Mouse (Mus musculus): ENCODE data around the gene Casp8ap2.

Casp8ap2 gene

DNA sequence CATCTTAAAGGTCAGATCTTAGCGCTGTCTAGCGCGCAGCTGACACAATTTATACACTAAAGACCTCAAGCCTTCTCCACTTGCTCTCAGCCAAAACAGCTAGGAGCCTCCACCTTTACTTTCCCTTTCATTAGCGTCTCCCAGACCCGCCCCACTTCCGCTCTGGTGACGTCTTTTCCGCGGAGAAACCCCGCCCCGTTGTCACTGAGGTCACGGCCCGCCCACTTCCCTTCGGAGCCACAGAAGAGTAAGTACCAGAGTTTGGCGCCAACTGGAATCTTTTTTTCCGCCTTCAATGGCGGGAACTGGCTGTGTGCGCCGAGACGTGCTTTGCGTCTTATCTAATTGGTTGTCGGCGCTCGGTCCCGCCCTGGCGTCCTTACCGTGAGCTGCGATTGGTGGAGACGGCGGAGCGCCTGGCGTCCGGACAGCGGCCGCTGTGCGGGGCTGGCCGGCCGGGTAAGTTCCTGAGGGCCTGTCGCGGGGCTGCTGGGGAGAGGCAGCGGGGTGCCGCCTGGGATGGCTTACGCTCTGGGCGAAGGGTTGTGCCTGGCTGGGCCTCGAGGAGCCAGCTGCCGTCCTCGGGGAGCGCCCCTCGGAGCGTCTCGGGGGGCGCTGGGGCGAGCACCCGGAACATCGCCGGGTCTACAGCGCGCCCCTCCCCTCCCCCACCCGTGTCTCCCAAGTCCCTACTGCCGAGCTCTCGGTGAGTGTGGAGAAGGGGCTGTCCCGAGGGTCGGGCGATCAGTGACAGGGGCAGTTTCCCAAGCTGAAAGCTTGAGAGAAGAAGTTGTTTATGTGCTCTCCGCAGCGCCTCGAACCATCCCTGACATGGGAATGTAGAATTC is at the start of gene Casp8ap2:
Gene Casp8ap2 (plus strand): TSS at position 418 of the 848 bp plus-strand sequence.
- DNase-seq (ENCODE audit: low spot score in 2 of 2): peak; percentile 99

DNA sequence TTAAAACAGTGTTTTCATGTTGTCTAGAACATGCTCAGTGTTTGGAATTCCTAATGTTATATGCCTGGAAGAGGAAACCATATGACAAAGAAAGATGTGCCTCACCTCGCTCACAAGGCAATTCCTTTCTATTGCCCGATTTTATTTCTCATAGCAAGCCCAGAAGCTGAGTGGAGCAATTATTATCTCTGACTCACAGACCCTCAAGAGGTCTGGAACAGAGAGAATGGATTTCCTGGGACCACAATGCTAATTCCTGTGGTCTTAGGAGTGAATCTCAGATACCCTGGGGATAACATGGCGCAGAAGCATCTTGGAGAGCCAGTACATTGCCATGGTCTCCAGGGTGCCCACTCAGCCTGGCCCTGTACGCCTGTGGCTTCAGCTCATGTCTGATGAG is 46.2 kb upstream of the Casp8ap2 start:
- no peak for DNase-seq (ENCODE audit: low spot score in 2 of 2)

- no peak for DNase-seq (ENCODE audit: low spot score in 2 of 2)
These were observed 45.0 kb upstream of the Casp8ap2 start for GRCm38 (mm10) chr4:32569995-32570938.

- DNase-seq (ENCODE audit: low spot score in 2 of 2): no peak
These were observed 44.3 kb upstream of the Casp8ap2 start for GRCm38 (mm10) chr4:32570939-32571317.

DNA sequence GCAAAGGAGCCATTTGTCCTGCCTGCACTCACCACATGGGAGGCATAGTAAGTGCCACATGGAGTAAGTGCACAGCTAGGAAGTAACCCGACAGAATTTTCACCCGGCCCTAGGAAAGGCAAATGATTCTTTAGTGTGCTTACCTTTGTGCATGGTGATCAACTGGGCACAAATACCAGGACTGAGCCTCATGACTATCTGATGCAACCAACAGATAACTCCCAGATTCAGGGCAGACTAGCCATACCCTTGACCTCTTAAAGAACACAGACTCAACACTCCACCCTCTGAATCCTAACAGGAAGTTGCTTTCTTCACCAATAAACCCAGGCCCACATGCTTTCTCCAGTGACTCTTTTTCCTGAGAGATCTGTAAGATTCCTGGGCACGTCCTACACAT is 43.8 kb upstream of the Casp8ap2 start:
- no peak for DNase-seq (ENCODE audit: low spot score in 2 of 2)

- DNase-seq (ENCODE audit: low spot score in 2 of 2): peak; percentile 43 to 54
These were observed 43.1 kb upstream of the Casp8ap2 start for GRCm38 (mm10) chr4:32572118-32572517.

DNA sequence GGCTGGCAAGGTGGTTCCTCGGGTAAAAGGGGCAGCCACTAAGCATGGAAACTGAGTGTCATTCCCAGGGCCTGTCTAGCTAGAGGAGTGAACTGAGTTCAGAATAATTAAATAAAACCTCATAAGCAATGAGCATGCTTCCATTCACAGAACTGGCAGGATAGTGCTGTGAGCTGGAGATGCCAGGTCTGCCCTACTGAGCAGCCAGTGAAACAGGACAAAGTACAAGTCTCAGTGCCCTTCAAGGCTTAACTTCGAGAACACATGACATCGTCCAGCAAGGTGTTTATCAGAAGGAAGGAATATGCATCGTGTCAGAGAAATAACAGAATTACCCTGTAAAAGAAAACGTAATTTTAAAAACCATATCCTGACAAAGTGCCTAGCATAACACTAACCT is 41.7 kb upstream of the Casp8ap2 start:
- no peak for DNase-seq (ENCODE audit: low spot score in 2 of 2)

- no peak for DNase-seq (ENCODE audit: low spot score in 2 of 2)
These were observed 40.6 kb upstream of the Casp8ap2 start for GRCm38 (mm10) chr4:32574604-32575003.

DNA sequence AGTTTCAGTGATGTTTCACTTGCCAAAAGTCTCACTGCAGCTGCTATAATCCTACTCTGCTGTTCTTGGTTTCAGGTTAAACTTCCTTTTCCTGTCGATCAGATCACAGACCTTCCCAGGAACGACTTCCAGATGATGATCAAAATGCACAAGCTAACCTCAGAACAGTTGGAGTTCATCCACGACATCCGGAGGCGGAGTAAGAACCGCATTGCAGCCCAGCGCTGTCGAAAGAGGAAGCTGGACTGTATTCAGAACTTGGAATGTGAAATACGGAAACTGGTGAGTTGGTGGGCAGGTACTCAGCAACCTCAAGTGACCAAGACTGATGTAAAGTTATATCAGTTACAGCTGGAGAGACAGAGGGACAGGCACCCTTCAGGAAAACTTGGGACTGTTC is 40.1 kb upstream of the Casp8ap2 start:
- DNase-seq (ENCODE audit: low spot score in 2 of 2): peak; percentile 43 to 48

DNA sequence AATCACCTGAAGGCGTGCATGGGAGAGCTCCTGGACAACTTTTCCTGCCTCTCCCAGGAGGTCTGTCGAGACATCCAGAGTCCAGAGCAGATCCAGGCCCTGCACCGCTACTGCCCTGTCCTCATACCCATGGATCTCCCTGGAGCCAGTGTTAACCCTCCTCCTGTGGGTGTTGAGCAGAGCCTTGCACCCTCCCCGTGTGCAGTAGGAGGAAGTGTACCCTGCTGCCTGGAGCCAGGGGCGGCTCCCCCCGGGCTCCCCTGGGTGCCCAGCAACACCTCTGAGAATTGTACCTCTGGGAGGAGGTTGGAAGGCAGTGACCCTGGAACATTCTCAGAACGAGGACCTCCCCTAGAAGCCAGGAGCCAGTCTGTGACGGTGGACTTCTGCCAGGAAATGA is 35.4 kb upstream of the Casp8ap2 start:
- no peak for DNase-seq (ENCODE audit: low spot score in 2 of 2)

DNA sequence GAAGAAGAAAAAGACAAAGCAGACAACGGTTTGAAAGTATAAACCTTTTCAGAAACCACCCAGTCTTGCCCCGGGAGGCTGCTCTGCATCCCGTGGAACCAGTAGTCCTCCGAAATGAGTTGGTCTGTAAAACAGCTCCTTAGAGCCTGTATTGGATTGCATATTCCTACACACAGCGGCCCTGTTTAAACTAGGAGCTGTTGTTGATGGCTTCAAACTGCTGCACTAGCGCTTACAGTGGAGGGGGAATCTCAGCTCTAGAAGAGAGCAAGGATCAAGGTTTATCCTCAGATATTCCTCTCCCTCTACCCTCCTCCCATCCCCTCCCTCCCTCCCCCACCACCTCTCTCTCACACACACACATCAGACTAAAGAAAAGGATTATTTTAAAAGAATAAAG is 31.1 kb upstream of the Casp8ap2 start:
- no peak for DNase-seq (ENCODE audit: low spot score in 2 of 2)

- DNase-seq (ENCODE audit: low spot score in 2 of 2): peak; percentile 35 to 48
These were observed 28.7 kb upstream of the Casp8ap2 start for GRCm38 (mm10) chr4:32586596-32586995.

GRCm38 (mm10) chr4:32587543-32587942 is 27.7 kb upstream of the Casp8ap2 start:
- DNase-seq (ENCODE audit: low spot score in 2 of 2): no peak

- peak in 1 of 2 experiments; percentile 35 for DNase-seq (ENCODE audit: low spot score in 2 of 2)
These were observed 27.0 kb upstream of the Casp8ap2 start for GRCm38 (mm10) chr4:32588237-32588636.

- peak in 1 of 2 experiments; percentile 12 for DNase-seq (ENCODE audit: low spot score in 2 of 2)
These were observed 14.1 kb upstream of the Casp8ap2 start for GRCm38 (mm10) chr4:32601135-32601534.

GRCm38 (mm10) chr4:32602660-32603059 is 12.6 kb upstream of the Casp8ap2 start, which contains the start of gene Gja10:
Gene Gja10, minus strand, starts transcription at chr4:32602760.
- no peak for DNase-seq (ENCODE audit: low spot score in 2 of 2)

GRCm38 (mm10) chr4:32621637-32622036 is 6.4 kb downstream of the Casp8ap2 start:
- DNase-seq (ENCODE audit: low spot score in 2 of 2): no peak

DNA sequence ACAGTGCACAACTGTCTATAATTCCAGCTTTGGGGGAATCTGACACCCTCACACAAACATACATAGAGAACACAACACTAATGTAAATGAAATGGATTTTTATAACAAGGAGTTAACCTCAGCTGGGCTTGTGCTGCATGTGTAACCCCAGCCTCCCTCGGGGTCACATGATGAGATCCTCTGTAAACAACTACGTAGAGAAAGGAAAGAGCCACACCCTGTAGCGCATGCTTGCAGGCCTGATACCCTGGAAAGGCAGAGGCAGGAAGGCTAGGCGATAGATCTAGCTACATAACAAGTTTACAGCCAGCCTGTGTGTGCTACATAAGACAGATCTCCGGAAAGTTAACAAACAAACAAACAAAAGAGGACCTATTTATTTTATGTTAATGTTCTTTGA is 36.4 kb downstream of the Casp8ap2 start:
- DNase-seq (ENCODE audit: low spot score in 2 of 2): no peak

DNA sequence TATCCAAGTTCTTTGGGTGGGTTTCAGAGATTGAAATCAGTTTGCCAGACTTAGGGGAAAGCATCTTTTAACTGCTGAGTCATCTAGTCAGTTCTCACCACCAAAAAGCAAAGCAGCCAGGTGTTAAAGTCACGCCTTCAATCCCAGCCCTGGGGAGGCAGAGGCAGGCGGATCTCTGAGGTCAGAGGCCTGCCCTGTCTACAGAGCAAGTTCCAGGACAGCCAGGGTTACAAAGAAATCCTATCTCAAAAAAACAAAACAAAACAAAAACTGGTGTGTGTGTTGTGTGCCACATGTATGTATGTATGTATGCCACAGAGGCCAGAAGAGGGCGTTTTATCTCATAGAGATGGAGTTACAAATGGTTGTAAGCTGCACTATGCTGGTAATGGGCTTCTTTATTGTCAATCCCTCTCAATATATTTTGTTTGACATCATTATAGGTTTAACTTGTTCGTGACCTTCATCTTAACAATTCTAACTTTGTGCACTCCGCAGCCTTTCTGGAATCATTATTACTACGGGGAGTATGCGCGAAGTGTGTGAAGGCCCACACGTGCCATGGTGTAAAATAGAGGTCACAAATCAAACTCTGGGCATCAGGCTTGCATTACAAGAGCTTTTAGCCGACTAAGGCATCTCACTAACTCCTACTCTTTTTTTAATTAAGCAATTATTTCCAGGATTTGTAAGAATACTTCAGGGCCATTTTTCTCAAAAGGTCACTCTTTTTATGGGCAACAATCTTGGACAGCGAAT is 41.1 kb downstream of the Casp8ap2 start:
- no peak for DNase-seq (ENCODE audit: low spot score in 2 of 2)

DNA sequence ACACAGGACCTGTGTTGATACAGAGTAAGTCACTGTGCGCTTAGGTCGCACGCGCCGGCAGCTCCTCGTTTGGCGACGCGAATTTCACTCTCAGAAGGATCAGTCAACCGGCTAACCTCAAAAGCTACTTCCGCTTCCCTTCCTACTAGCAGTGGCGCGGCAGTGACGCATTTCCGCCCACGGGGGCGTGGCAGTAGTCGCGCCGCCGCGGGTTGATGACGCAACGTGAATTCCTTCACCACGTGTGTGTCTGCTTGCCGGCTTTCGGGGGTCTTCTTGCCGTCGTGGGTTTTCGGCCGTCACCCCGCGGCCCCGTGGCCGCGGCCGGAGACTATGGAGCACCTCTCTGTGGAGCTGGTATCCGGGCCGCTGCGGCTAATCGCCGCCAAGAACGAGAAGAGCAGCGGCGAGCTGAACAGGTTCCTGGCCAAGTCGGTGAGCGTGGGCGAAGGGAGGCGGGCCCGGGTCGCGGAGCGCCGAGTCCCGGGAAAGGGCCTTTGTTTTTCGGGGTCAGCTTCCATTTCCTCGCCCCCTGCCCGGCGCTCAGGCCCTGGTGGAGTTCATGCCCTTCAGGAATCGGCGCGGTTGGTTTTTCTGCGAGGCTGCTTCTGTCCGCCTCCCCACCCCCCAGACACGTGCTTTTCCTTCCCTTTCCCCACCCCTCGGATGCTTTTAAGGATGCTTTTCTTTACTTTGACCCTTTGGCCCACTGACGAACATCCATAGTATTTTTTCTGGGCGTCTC is 41.8 kb downstream of the Casp8ap2 start, which contains the start of gene Mdn1:
Gene Mdn1 (plus strand): TSS at position 202 of the 745 bp plus-strand sequence.
- peak; percentile 91 to 95 for DNase-seq (ENCODE audit: low spot score in 2 of 2)

GRCm38 (mm10) chr4:32665843-32666242 is 50.6 kb downstream of the Casp8ap2 start:
- DNase-seq (ENCODE audit: low spot score in 2 of 2): no peak
